Mouse (Mus musculus) CD4-positive, CD25-positive, alpha-beta regulatory T cell, adult 2 months (primary cell): ENCODE results near the gene Eif3l.
A peak's percentile ranks its signal among the peaks of the same experiment; 100 is the strongest.

Source experiments
- DNase-seq: peaks from one replicate; pipeline ENCODE4 v3.0.0-alpha.2; 2012; ENCODE audit warnings: low read depth, low spot score

Eif3l gene

GRCm38 (mm10) chr15:79093083-79093839, 18.3 kb downstream of the Eif3l start:
- no peak for DNase-seq

- DNase-seq = no peak
These were observed 20.5 kb downstream of the Eif3l start for GRCm38 (mm10) chr15:79095483-79095882.

- no peak for DNase-seq
These were observed 21.6 kb downstream of the Eif3l start for GRCm38 (mm10) chr15:79096556-79096955.

GRCm38 (mm10) chr15:79097135-79097534, 22.2 kb downstream of the Eif3l start:
- no peak for DNase-seq

- DNase-seq = no peak
These were observed 22.6 kb downstream of the Eif3l start for GRCm38 (mm10) chr15:79097611-79098025.

- DNase-seq = no peak
These were observed 23.2 kb downstream of the Eif3l start for GRCm38 (mm10) chr15:79098220-79098619.

GRCm38 (mm10) chr15:79098868-79099267, 23.9 kb downstream of the Eif3l start:
- DNase-seq = no peak

GRCm38 (mm10) chr15:79099456-79099855, 24.5 kb downstream of the Eif3l start:
- DNase-seq = no peak

- no peak for DNase-seq
These were observed 25.4 kb downstream of the Eif3l start for GRCm38 (mm10) chr15:79100391-79100790.

GRCm38 (mm10) chr15:79101531-79101930, 26.6 kb downstream of the Eif3l start:
- no peak for DNase-seq

- DNase-seq = no peak
These were observed 28.3 kb downstream of the Eif3l start for GRCm38 (mm10) chr15:79103264-79103663.

- no peak for DNase-seq
These were observed 30.8 kb downstream of the Eif3l start for GRCm38 (mm10) chr15:79105804-79106203.

- no peak for DNase-seq
These were observed 33.0 kb downstream of the Eif3l start for GRCm38 (mm10) chr15:79107966-79108365.

- DNase-seq = peak; percentile 78
These were observed 33.7 kb downstream of the Eif3l start, which contains the start of gene Micall1 for GRCm38 (mm10) chr15:79108421-79109320. Micall1 (plus strand) TSS chr15:79108898.

GRCm38 (mm10) chr15:79109321-79109934, 34.4 kb downstream of the Eif3l start:
- DNase-seq = peak; percentile 62

- no peak for DNase-seq
These were observed 35.1 kb downstream of the Eif3l start for GRCm38 (mm10) chr15:79110031-79110430.

GRCm38 (mm10) chr15:79110528-79110927, 35.5 kb downstream of the Eif3l start:
- DNase-seq = no peak

- no peak for DNase-seq
These were observed 36.8 kb downstream of the Eif3l start for GRCm38 (mm10) chr15:79111774-79112173.

- DNase-seq = peak; percentile 70
These were observed 40.3 kb downstream of the Eif3l start for GRCm38 (mm10) chr15:79115276-79115675.

- no peak for DNase-seq
These were observed 44.5 kb downstream of the Eif3l start for GRCm38 (mm10) chr15:79119491-79119890.

- DNase-seq = no peak
These were observed 47.1 kb downstream of the Eif3l start for GRCm38 (mm10) chr15:79122119-79122518.

GRCm38 (mm10) chr15:79122546-79122945, 47.6 kb downstream of the Eif3l start:
- DNase-seq = no peak
